Mouse (Mus musculus) neural tube, embryonic 15.5 days (tissue): ENCODE data around the gene Apba1. TPM values are rescaled to one million over a fixed set of nuclear protein-coding genes. Genes with fewer than 3 reads are reported as not detected.

Experiments
- ATAC-seq: fragments of 200-750 bp; cut with Nextera tagmentation; 2 replicates; pipeline ENCODE4 v1.8.0; 2017; ENCODE audit warnings: mild to moderate bottlenecking, moderate TSS enrichment, moderate library complexity; ENCODE audit not compliant: low FRiP score
- H3K27ac ChIP-seq: fragments of 300-500 bp; sonication (generic); replicated peaks from 2 replicates; pipeline ENCODE4 v1.5.1; 2015; ENCODE audit warnings: mild to moderate bottlenecking, inconsistent platforms
- H3K27me3 ChIP-seq: fragments of 300-500 bp; sonication (generic); replicated peaks from 2 replicates; pipeline ENCODE4 v1.6.1; 2015; ENCODE audit warnings: inconsistent platforms
- H3K36me3 ChIP-seq: fragments of 300-500 bp; sonication (generic); 2 replicates; pipeline ENCODE4 v1.6.1; 2015; ENCODE audit warnings: inconsistent platforms
- H3K4me1 ChIP-seq: fragments of 300-500 bp; sonication (generic); 2 replicates; pipeline ENCODE4 v1.6.1; 2015; ENCODE audit warnings: inconsistent platforms
- H3K4me2 ChIP-seq: fragments of 300-500 bp; sonication (generic); 2 replicates; pipeline ENCODE4 v1.6.1; 2015; ENCODE audit warnings: inconsistent platforms, mild to moderate bottlenecking, moderate library complexity
- H3K4me3 ChIP-seq: fragments of 300-500 bp; sonication (generic); replicated peaks from 2 replicates; pipeline ENCODE4 v1.5.1; 2015; ENCODE audit warnings: mild to moderate bottlenecking, inconsistent platforms
- H3K9ac ChIP-seq: fragments of 300-500 bp; sonication (generic); replicated peaks from 2 replicates; pipeline ENCODE4 v1.6.1; 2015; ENCODE audit warnings: mild to moderate bottlenecking, inconsistent platforms
- H3K9me3 ChIP-seq: fragments of 300-500 bp; sonication (generic); replicated peaks from 2 replicates; pipeline ENCODE4 v1.6.1; 2016; ENCODE audit warnings: inconsistent platforms
- WGBS: fragments of 180-500 bp; shearing (Covaris S2); methylation state at CpG from one replicate; pipeline ENCODE4 v1.1.7; 2015; ENCODE audit warnings: mixed read lengths; 5-methylcytosine and 5-hydroxymethylcytosine counted together
- polyA plus RNA-seq: library from polyadenylated mRNA; unstranded; fragments of >200 nt; fragmentation: Nextera tagmentation; extraction: Ambion mirVana; gene quantifications from 2 replicates; pipeline ENCODE4 v1.2.1, GENCODE M21; 2015

The Apba1 gene
- polyA plus RNA-seq, 1 experiment from 2014 or later, result 11.8 TPM

DNA sequence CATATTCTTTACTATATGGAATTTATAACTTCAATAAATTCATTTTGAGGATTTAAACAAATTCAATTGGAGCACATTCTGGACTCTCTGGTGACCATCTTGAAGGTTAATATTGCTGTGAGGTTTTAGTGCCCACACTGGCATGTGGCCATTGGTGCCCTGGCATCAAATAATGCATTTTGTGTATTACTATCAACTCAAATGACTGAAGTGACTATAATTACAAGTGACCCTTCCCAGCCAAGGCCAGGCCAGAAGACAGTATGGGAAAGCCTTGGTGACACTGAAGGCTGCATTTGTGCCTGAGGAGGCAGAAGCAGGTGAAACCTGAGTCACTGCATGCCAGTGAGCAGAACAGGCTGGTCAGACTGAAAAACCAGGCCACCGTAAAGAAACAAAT is 50.5 kb downstream of the Apba1 start:
- WGBS, result 79% methylated on average over 1 of the region's 1 CpGs
- Histone ChIP-seq H3K4me1 (peaks cover 16% of the 10 kb centered on the region; the same call in 1 of the 2 replicates), H3K4me3 (no peak overlapping the region), H3K9ac (no peak overlapping the region), H3K27ac (no peak overlapping the region), H3K27me3 (no peaks in the 10 kb centered on the region), H3K9me3 (no peaks in the 10 kb centered on the region), H3K4me2 (no peak overlapping the region), H3K36me3 (no peaks in the 10 kb centered on the region; the same call in 1 of the 2 replicates)
- no peak for ATAC-seq

GRCm38 (mm10) chr19:23810512-23810911 is 51.8 kb downstream of the Apba1 start:
- ATAC-seq, result no peak
- 76% methylated on average over 5 of the region's 5 CpGs for WGBS

GRCm38 (mm10) chr19:23810976-23811375 is 52.3 kb downstream of the Apba1 start:
- 82% methylated on average over 5 of the region's 5 CpGs for WGBS
- H3K4me2 ChIP-seq, result no peak overlapping the region
- peaks cover 16% of the 10 kb centered on the region; the same call in 1 of the 2 replicates for H3K4me1 ChIP-seq
- no peak overlapping the region for H3K27ac ChIP-seq
- no peaks in the 10 kb centered on the region for H3K27me3 ChIP-seq
- no peak overlapping the region for H3K4me3 ChIP-seq
- H3K9ac ChIP-seq, result no peak overlapping the region
- H3K36me3 ChIP-seq, result no peaks in the 10 kb centered on the region; the same call in 1 of the 2 replicates
- no peaks in the 10 kb centered on the region for H3K9me3 ChIP-seq
- ATAC-seq, result no peak

More at GRCm38 (mm10) chr19:23810512-23810911, 51.8 kb downstream of the Apba1 start:
- Histone ChIP-seq H3K27ac (no peak overlapping the region), H3K9me3 (no peaks in the 10 kb centered on the region), H3K4me1 (peaks cover 16% of the 10 kb centered on the region; the same call in 1 of the 2 replicates), H3K9ac (no peak overlapping the region), H3K4me3 (no peak overlapping the region), H3K36me3 (no peaks in the 10 kb centered on the region; the same call in 1 of the 2 replicates), H3K27me3 (no peaks in the 10 kb centered on the region), H3K4me2 (no peak overlapping the region)

- 66% methylated on average over 13 of the region's 13 CpGs for WGBS
- Histone ChIP-seq H3K9ac (no peak overlapping the region), H3K4me1 (no peaks in the 10 kb centered on the region), H3K9me3 (no peaks in the 10 kb centered on the region), H3K27me3 (no peaks in the 10 kb centered on the region), H3K36me3 (no peaks in the 10 kb centered on the region), H3K27ac (no peak overlapping the region), H3K4me2 (no peak overlapping the region), H3K4me3 (no peak overlapping the region)
- ATAC-seq, result peak; percentile 53; the same call in 1 of the 2 replicates
Observed at GRCm38 (mm10) chr19:23816762-23817161, 58.1 kb downstream of the Apba1 start.

DNA sequence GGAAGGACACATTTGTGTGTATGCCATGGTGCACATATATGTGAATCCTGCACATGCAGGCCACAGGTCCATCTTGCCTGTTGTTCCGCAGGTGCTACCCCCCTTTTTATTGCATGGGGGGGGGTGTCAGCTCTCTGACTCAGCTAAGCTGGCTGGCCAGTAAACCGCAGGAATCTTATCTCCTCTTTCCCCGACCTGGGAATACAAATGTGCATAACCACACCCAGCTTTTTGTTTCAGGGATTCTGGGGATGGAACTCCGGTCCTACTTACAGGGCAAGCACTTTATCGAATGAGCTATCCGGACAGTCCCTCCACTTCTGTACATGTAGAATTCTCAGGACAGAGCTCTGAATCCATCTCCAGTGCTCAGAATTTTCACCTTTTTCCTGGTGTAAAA is 58.5 kb downstream of the Apba1 start:
- no peak overlapping the region for H3K27ac ChIP-seq
- no peaks in the 10 kb centered on the region for H3K36me3 ChIP-seq
- no peaks in the 10 kb centered on the region for H3K27me3 ChIP-seq
- no peak overlapping the region for H3K4me3 ChIP-seq
- WGBS, result 69% methylated on average over 6 of the region's 6 CpGs
- no peaks in the 10 kb centered on the region for H3K4me1 ChIP-seq
- no peak overlapping the region for H3K4me2 ChIP-seq
- no peaks in the 10 kb centered on the region for H3K9me3 ChIP-seq
- no peak for ATAC-seq
- H3K9ac ChIP-seq, result no peak overlapping the region

GRCm38 (mm10) chr19:23819882-23820281 is 61.2 kb downstream of the Apba1 start:
- no peak overlapping the region for H3K4me2 ChIP-seq
- H3K9me3 ChIP-seq, result no peaks in the 10 kb centered on the region
- 0 out of 2 replicates have a peak, but pooled peaks cover 3% of the 10 kb centered on the region for H3K36me3 ChIP-seq
- no peak overlapping the region for H3K9ac ChIP-seq
- no peaks in the 10 kb centered on the region for H3K27me3 ChIP-seq
- ATAC-seq, result no peak
- peak overlapping the region; percentile 33; the same call in 1 of the 2 replicates for H3K27ac ChIP-seq
- H3K4me3 ChIP-seq, result no peak overlapping the region
- 41% methylated on average over 8 of the region's 8 CpGs for WGBS
- H3K4me1 ChIP-seq, result no peaks in the 10 kb centered on the region

- Histone ChIP-seq H3K9ac (no peak overlapping the region), H3K36me3 (0 out of 2 replicates have a peak, but pooled peaks cover 3% of the 10 kb centered on the region), H3K27ac (no peak overlapping the region), H3K9me3 (no peaks in the 10 kb centered on the region), H3K4me3 (no peak overlapping the region), H3K4me2 (no peak overlapping the region), H3K27me3 (no peaks in the 10 kb centered on the region), H3K4me1 (no peaks in the 10 kb centered on the region)
- 57% methylated on average over 3 of the region's 3 CpGs for WGBS
- no peak for ATAC-seq
Observed at GRCm38 (mm10) chr19:23822497-23822896, 63.8 kb downstream of the Apba1 start.

- Histone ChIP-seq H3K27ac (no peak overlapping the region), H3K9ac (no peak overlapping the region), H3K4me2 (no peak overlapping the region), H3K36me3 (0 out of 2 replicates have a peak, but pooled peaks cover 3% of the 10 kb centered on the region), H3K4me1 (no peaks in the 10 kb centered on the region; the same call in 1 of the 2 replicates), H3K9me3 (no peaks in the 10 kb centered on the region), H3K27me3 (no peaks in the 10 kb centered on the region), H3K4me3 (no peak overlapping the region)
- 96% methylated on average over 4 of the region's 4 CpGs for WGBS
- ATAC-seq, result no peak
Observed at GRCm38 (mm10) chr19:23823533-23823932, 64.8 kb downstream of the Apba1 start.

DNA sequence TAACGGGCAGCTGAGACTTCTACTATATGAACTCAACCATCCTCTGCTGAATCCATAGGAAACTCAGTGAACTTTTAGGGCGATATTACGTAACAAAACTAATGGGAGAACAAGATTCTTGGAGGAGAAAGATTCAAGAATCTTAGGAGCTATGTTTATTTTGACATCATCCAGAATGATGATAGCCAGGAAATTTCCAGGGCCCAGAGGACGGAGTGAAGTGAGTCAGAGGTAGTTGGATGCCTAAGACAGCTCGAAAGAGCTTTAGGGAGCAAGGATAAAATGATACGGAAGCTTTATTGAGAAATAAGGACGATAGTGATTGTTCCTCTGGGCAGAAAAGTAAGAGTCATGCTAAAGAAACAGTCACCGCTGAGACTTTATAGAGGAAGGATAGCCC is 67.6 kb downstream of the Apba1 start:
- Histone ChIP-seq H3K9ac (no peak overlapping the region), H3K27ac (no peak overlapping the region)

GRCm38 (mm10) chr19:23830761-23831160 is 72.1 kb downstream of the Apba1 start:
- no peak for ATAC-seq
- Histone ChIP-seq H3K4me2 (no peak overlapping the region), H3K4me1 (peaks cover 33% of the 10 kb centered on the region), H3K9ac (no peak overlapping the region), H3K36me3 (no peaks in the 10 kb centered on the region), H3K4me3 (no peak overlapping the region), H3K9me3 (no peaks in the 10 kb centered on the region), H3K27me3 (no peaks in the 10 kb centered on the region), H3K27ac (peak overlapping the region; percentile 35)
- WGBS, result 40% methylated on average over 7 of the region's 7 CpGs

More for the DNA sequence above, 67.6 kb downstream of the Apba1 start:
- ATAC-seq, result no peak
- H3K27me3 ChIP-seq, result no peaks in the 10 kb centered on the region
- no peak overlapping the region for H3K4me2 ChIP-seq
- H3K4me1 ChIP-seq, result peaks cover 9% of the 10 kb centered on the region
- 72% methylated on average over 8 of the region's 8 CpGs for WGBS
- H3K4me3 ChIP-seq, result no peak overlapping the region
- H3K9me3 ChIP-seq, result no peaks in the 10 kb centered on the region
- H3K36me3 ChIP-seq, result 0 out of 2 replicates have a peak, but pooled peaks cover 3% of the 10 kb centered on the region

DNA sequence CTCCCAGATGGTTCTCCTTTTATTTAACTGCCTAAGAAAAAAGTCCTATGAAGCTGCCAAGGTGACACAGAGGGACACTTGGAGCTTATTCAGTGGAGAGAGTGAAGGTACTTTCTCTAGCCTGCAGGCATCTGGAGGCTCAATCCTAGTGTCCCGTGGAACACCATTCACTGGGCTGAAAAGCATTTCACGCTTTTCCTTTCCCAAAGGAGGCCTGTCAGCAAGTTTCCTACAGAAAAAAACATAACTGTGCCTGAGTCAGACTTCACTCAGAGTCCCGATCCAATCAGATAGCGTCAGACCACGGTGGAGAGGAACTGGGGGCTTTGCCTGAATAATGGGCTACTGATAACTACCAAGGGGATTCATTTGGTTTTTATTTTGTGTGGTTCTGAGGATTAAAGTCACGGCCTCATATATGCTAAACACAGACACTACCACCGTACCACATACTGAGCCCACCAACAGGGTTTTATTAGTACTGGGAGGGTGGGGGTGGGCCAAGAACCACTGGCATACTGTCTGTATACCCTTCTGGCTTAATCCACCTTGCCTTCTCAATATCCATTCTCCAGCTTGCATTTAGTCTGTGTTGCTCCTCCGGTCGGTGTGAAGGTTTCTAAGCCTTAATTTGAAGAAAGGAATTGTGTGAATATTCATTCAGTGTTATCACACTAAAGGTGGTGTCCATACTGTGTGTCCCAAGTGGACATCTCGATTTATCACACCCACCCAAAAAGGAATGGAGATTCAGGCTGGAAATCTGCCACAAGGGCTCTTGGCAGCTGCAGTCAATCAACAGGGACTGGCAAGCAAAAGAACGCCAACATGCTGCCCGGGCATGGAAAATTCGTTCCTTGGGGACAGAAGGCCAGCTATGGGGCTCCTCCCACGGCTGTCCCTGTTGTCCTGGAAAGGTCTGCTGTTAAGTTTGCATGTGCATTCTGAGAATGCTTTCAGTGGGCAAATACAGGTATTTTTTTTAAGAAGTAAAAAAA is 75.3 kb downstream of the Apba1 start:
- Histone ChIP-seq H3K9ac (no peak overlapping the region), H3K9me3 (no peaks in the 10 kb centered on the region), H3K27ac (peak overlapping the region; percentile 76), H3K4me3 (no peak overlapping the region), H3K27me3 (no peaks in the 10 kb centered on the region), H3K36me3 (no peaks in the 10 kb centered on the region), H3K4me1 (peaks cover 35% of the 10 kb centered on the region), H3K4me2 (peak overlapping the region; percentile 15; the same call in 1 of the 2 replicates)
- peak; percentile 27 for ATAC-seq
- WGBS, result 24% methylated on average over 14 of the region's 14 CpGs

DNA sequence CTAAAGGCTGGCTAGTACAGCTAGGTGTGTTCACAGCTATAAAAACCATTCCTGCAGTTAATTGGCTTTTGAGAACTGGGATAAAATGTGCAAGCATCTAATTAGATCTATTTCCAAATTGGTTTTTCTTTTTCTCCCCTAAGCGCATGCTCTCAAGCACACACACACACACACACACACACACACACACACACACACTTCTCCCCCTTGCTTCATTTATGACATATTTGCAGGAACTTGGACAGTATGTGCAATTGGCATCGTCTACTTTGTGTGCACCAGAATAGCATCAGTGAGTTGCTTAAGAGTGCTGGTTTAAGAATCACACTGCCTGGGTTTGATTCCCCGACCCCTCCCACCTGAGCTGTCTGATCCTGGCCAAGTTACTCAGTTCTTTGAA is 76.0 kb downstream of the Apba1 start:
- H3K4me2 ChIP-seq, result no peak overlapping the region; the same call in 1 of the 2 replicates
- no peak overlapping the region for H3K4me3 ChIP-seq
- H3K36me3 ChIP-seq, result no peaks in the 10 kb centered on the region
- H3K27me3 ChIP-seq, result no peaks in the 10 kb centered on the region
- H3K27ac ChIP-seq, result peak overlapping the region; percentile 76
- no peak overlapping the region for H3K9ac ChIP-seq
- H3K4me1 ChIP-seq, result peaks cover 35% of the 10 kb centered on the region
- peak; percentile 43 for ATAC-seq
- H3K9me3 ChIP-seq, result no peaks in the 10 kb centered on the region
- WGBS, result 55% methylated on average over 3 of the region's 3 CpGs
